Mouse (Mus musculus) ES-CJ7 (cell line): ENCODE data around the gene Jade3.

ENCODE experiments used
- DNase-seq: peaks from one replicate; pipeline ENCODE4 v3.0.0; 2011; ENCODE audit warnings: low read depth, low spot score

The Jade3 gene

DNA sequence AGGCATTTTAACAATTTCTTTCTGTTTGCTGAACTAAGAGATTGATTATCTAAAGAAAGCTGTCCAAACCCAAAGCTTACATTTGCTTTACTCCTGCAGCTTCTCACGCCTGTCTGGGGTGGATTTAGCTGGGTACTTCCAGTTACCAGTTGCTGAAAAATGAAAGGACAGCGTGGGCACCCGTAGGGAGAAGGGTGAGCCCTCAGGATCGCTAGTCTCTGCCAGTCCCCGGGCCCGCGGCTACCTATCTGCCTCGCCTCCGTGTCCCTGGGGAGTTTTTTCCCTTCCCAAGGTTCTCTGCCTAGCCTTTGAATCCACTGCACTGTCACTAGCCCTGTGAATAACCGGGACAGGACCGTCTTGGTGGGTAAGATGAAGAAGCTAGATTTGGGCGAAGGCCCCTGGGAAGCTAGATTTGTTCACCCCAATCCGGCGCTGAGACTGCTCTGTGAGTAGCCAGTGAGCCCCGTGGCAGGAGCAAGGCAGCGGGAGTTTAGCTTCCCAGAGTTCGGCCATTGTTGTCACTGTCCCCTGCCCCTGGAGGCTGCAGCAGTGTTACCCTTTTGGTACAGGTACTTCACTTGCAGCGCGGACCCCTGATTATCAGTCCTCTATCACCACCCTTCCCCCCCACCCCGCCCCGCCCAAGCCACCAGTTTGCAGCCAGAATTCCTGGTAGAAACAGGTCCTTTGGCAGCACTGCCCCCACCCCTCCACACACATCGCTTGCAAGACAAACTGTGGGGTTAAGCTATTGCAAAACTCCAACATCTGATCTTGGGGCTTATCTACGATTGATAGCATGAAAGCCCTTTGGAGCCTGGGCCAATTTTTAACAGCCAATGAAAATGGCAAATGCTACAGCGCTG, 122.8 kb downstream of the Jade3 start:
- DNase-seq: no peak

DNA sequence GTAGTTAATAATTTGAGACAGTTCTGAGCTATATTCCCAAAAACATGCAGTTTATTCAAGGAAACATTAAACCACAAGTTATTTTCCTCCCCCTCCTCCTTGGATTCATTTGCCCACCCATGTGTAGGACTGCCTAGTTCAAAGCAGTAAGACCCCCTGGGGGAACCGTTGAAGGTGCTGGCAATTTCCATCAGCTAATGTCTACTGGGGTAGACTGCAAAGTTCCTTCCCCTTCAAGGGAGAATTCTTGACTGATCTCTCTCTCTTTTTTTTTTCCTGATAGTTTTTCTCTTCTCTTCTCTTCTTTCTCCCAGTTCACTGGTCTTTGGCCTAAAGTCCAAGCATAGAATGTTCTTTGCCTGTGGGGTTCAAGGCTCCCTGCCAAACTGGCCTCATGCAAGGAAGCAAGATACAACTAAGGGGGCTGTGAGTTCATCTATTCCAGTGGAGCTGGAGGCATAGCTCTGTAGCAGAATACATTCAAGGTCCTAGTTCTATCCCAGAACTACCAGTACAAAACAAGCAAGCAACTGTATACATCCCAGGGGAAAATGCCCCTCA, 123.5 kb downstream of the Jade3 start:
- DNase-seq: no peak

DNA sequence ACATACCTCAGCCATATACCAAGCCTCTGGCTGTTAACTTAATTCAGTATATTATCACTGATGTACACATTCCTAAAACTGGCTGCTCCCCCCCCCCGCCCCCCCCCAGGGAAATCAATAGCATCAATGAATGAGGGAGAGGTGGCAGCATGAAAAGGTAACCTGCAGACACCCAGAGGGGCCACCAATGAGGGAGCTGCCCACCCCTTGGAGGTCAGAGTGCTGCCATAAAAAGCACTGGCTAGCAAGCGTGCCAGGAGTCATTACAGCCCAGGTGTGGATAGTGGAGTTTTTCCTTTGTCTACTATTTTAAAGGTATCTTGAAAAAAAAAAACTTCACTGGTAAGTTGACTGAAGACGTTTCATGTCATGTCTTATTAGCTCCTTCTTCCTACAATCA, 124.0 kb downstream of the Jade3 start, which contains the start of gene Rgn:
Gene Rgn (plus strand): TSS at position 256 of the 400 bp plus-strand sequence.
- no peak for DNase-seq

DNA sequence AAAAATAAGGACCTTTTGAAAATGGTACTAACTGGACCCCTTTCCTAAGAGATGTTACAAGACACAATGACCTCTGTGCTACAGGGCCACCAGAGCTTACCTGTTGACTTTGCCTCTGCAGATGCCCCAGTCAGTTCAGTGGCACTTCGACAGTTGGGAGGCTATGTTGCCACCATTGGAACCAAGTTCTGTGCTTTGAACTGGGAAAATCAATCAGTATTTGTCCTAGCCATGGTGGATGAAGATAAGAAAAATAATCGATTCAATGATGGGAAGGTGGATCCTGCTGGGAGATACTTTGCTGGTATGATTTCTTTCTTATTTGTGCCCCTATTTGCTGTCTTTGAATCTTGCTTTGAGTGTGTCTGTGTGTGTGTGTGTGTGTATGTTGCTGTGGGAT, 126.7 kb downstream of the Jade3 start:
- no peak for DNase-seq

DNA sequence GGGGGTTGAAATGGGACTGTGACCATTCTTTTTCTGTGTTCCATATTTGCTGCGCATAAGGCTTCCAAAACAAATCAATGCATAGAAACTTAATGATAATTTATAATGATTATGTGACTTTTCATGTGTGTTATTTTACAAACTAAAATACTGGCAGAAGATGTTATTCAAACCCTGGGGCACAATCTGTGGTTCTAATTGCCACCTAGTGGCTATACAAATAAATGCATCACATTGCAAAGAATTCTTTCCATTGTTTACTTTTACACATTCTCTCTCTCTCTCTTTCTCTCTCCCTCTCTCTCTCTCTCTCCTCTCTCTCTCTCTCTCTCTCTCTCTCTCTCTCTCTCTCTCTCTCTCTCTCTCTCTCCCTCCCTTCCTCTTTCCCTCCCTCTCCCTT, 136.4 kb downstream of the Jade3 start:
- DNase-seq: no peak

DNA sequence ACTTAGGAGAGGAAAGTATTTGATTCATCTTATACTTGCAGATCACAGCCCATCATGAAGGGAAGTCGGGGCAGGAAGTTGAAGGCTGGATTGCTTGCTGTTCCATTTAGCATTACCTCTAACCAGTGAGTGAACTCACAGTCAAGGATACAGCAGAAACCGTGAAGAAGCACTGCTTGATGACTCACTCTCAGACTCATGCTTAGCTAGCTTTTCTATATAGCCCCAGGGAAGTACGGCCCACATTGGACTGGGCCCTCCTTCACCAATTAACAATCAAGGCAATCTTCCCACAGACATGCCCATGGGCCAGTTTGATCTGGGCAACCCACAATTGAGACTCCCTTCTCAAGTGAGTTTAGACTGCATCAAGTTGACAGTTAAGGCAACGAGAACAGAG, 138.5 kb downstream of the Jade3 start:
- no peak for DNase-seq
